11 mouse cellular contexts compared by ENCODE assay signal in the genomic region with DNA sequence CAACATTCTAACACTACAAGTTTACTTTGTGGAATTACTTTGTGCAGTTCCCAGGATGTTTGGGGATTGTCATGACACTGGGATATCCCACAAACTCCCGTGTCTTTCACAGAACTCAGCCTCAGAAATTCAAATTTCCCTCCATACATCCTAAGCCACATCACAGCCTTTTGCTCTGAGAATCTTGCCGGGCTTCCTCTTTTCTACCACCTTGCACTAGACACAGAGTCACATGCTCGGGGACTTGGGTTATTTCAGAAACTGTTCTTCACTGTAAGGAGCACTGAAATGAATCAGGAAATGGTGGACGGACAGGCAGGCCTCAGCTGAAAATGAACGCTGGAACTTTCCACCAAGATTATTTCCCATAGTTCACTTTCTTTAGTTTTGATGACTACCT. TPM values are rescaled to one million over a fixed set of nuclear protein-coding genes. Genes with fewer than 3 reads are reported as not detected.
DNase-seq lines count a peak whose midpoint lies in the region; ATAC-seq and TF ChIP-seq lines count a peak whose summit lies in the region.
"Had no signal": no experiment of that assay in that cellular context is flagged by ENCODE, and none has a peak within 500 bp of the region (broad histone marks: within the 10 kb centered on the region; RNA-seq: fewer than 3 reads in every experiment).

No protein-coding gene starts in this region.

- no peak for ATAC-seq in liver, embryonic 16.5 days (ENCODE audit: low read depth)

- TF ChIP-seq CTCF in spleen, adult 2 months (IDR thresholded peaks at IDR 0.05; ENCODE audit: extremely low read depth, insufficient read depth, insufficient read length, insufficient replicate concordance): no peak

- no peak overlapping the region for H3K4me2 ChIP-seq in liver, embryonic 16.5 days (ENCODE audit: low read depth, low read length)
- H3K4me2 ChIP-seq: hindbrain, embryonic 12.5 days had no signal

- peaks cover 16% of the 10 kb centered on the region; the same call in 1 of the 2 replicates for H3K4me1 ChIP-seq in spleen, adult 2 months (ENCODE audit: control insufficient read depth, insufficient read depth, insufficient read length)
- peaks cover 31% of the 10 kb centered on the region for H3K4me1 ChIP-seq in liver, embryonic 16.5 days (ENCODE audit: control insufficient read depth, low read depth, low read length)

- H3K36me3 ChIP-seq in spleen, adult 2 months (ENCODE audit: control insufficient read depth, insufficient read depth, low read length): no peaks in the 10 kb centered on the region
- H3K36me3 ChIP-seq in liver, embryonic 16.5 days (ENCODE audit: control insufficient read depth, insufficient read depth): no peaks in the 10 kb centered on the region
- H3K36me3 ChIP-seq: hindbrain, embryonic 12.5 days had no signal

- TF ChIP-seq POLR2A in spleen, adult 2 months (IDR thresholded peaks at IDR 0.05; ENCODE audit: low read depth, low read length): no peak

- H3K4me3 ChIP-seq in spleen, adult 2 months (ENCODE audit: extremely low read depth, insufficient read depth, insufficient read length): no peak overlapping the region
- no peak overlapping the region for H3K4me3 ChIP-seq in liver, embryonic 16.5 days (ENCODE audit: low read depth, low read length)
- H3K4me3 ChIP-seq: hindbrain, embryonic 12.5 days had no signal

- peak overlapping the region; percentile 65 for H3K27ac ChIP-seq in spleen, adult 2 months (ENCODE audit: insufficient read depth, low read length)
- H3K27ac ChIP-seq in liver, embryonic 16.5 days (ENCODE audit: low read length): peak overlapping the region; percentile 66
- H3K27ac ChIP-seq: hindbrain, embryonic 12.5 days had no signal

- H3K9ac ChIP-seq in liver, embryonic 16.5 days (ENCODE audit: low read depth, low read length): 0 out of 2 replicates have a peak overlapping the region, but pooled peaks have one; percentile 5
- H3K9ac ChIP-seq: hindbrain, embryonic 12.5 days had no signal

- WGBS in spleen, adult 2 months: 9% methylated on average over 5 of the region's 5 CpGs
- WGBS in liver, embryonic 16.5 days (ENCODE audit: insufficient replicate concordance): 28% methylated on average over 5 of the region's 5 CpGs

- no peaks in the 10 kb centered on the region for H3K27me3 ChIP-seq in spleen, adult 2 months (ENCODE audit: control insufficient read depth, insufficient read depth, low read length)
- no peaks in the 10 kb centered on the region for H3K27me3 ChIP-seq in liver, embryonic 16.5 days (ENCODE audit: control insufficient read depth, insufficient read depth, low read depth, low read length)
- H3K27me3 ChIP-seq: hindbrain, embryonic 12.5 days had no signal

- no peaks in the 10 kb centered on the region for H3K9me3 ChIP-seq in liver, embryonic 16.5 days (replicated peaks; ENCODE audit: control insufficient read depth, low read length)
- H3K9me3 ChIP-seq: hindbrain, embryonic 12.5 days had no signal

- intact Hi-C loops in left cerebral cortex, postnatal 36 days (cut with DNase I): no loop called here

- peak; percentile 62 to 86 for DNase-seq in spleen, adult 2 months (ENCODE audit: low read depth in 1 of 2, low spot score in 2 of 2)
- no peak for DNase-seq in spleen, adult 12 weeks (ENCODE audit: low spot score)
- DNase-seq in MEL-GATA-1-ER (ENCODE audit: extremely low read depth, low read depth): peak; percentile 81
- peak; percentile 36 for DNase-seq in thymus, postnatal 25 days
- no peak for DNase-seq in left cerebral cortex, postnatal 36 days (ENCODE audit: low spot score in 2 of 2)
- no peak for DNase-seq in heart, adult 8-10 months (ENCODE audit: low spot score)
- no peak for DNase-seq in right cerebral cortex, postnatal 36 days (ENCODE audit: low spot score in 2 of 2)
- DNase-seq: kidney, adult 2 months; lung, postnatal 10 days had no signal

RNA-seq across cellular contexts. Expression of a gene that starts 2.0 kb away (rescaled TPM):
- polyA plus RNA-seq in spleen, adult 2 months (2012; rRNA removed): 9.8 and 10.1 TPM in 2 replicates
- polyA plus RNA-seq in liver, embryonic 16.5 days (2015; fragmentation: Nextera tagmentation; extraction: Ambion mirVana): 14.0 and 16.3 TPM in 2 replicates
- 10 to 100 TPM; 21.3 to 23.5 TPM for total RNA-seq in left cerebral cortex, postnatal 36 days (2021)
- total RNA-seq in heart, adult 8-10 months (2022): 10 to 100 TPM in 2 of 4 experiments, 1 to 10 TPM in 2; 9.4 to 12.3 (median 10.8) TPM

RNA-seq across cellular contexts. Expression of a gene that starts 2.3 kb away (rescaled TPM):
- polyA plus RNA-seq in spleen, adult 2 months (2012; rRNA removed): 8.8 and 12.5 TPM in 2 replicates
- 3.6 and 5.0 TPM in 2 replicates for polyA plus RNA-seq in liver, embryonic 16.5 days (2015; fragmentation: Nextera tagmentation; extraction: Ambion mirVana)
- 10 to 100 TPM; 31.8 to 33.8 TPM for total RNA-seq in left cerebral cortex, postnatal 36 days (2021)
- total RNA-seq in heart, adult 8-10 months (2022): 1 to 10 TPM; 4.1 to 6.8 (median 5.5) TPM

Comparison
In these comparisons a context has a peak if more than half of its experiments do, and no peak if none do; other contexts are left out.
1. DNase-seq: peak in spleen, adult 2 months (2 of 2), MEL-GATA-1-ER (single experiment) and thymus, postnatal 25 days (single experiment); none in spleen, adult 12 weeks (single experiment), left cerebral cortex, postnatal 36 days (0 of 2), heart, adult 8-10 months (single experiment) and right cerebral cortex, postnatal 36 days (0 of 2).
2. RNA of a gene that starts 2.3 kb away (total RNA-seq): 31.8 to 33.8 TPM in left cerebral cortex, postnatal 36 days; 4.1 to 6.8 TPM in heart, adult 8-10 months; every median in the first group is over 4 times any median in the second.